Mouse (Mus musculus) bone marrow macrophage, adult 2 months (primary cell): Measurements from ENCODE around the gene Rpa2.

Experiments
- CTCF ChIP-seq: IDR thresholded peaks from 2 replicates; pipeline ENCODE4 v1.5.1; 2012; ENCODE audit warnings: low read depth, mild to moderate bottlenecking, low read length, moderate library complexity
- POLR2A ChIP-seq: IDR thresholded peaks from 2 replicates; pipeline ENCODE4 v1.6.1; 2012; ENCODE audit warnings: mild to moderate bottlenecking, low read depth, low read length, borderline replicate concordance

GRCm38 (mm10) chr4:132806620-132807191 lies 38.6 kb downstream of the Rpa2 start:
- no peak for TF ChIP-seq CTCF
- TF ChIP-seq POLR2A, result no peak
